Mouse (Mus musculus) cerebellum, adult 9-11 months (tissue): ENCODE measurements at regions not wholly inside any gene's neighbourhood (a gene's known extent, or its start where the extent isn't known, plus 50 kb on each side); places are given as distances from the start of the nearest gene placed in this dataset.

Experiments used
- DNase-seq: peaks from one replicate; pipeline ENCODE4 v3.0.0; 2022

DNA sequence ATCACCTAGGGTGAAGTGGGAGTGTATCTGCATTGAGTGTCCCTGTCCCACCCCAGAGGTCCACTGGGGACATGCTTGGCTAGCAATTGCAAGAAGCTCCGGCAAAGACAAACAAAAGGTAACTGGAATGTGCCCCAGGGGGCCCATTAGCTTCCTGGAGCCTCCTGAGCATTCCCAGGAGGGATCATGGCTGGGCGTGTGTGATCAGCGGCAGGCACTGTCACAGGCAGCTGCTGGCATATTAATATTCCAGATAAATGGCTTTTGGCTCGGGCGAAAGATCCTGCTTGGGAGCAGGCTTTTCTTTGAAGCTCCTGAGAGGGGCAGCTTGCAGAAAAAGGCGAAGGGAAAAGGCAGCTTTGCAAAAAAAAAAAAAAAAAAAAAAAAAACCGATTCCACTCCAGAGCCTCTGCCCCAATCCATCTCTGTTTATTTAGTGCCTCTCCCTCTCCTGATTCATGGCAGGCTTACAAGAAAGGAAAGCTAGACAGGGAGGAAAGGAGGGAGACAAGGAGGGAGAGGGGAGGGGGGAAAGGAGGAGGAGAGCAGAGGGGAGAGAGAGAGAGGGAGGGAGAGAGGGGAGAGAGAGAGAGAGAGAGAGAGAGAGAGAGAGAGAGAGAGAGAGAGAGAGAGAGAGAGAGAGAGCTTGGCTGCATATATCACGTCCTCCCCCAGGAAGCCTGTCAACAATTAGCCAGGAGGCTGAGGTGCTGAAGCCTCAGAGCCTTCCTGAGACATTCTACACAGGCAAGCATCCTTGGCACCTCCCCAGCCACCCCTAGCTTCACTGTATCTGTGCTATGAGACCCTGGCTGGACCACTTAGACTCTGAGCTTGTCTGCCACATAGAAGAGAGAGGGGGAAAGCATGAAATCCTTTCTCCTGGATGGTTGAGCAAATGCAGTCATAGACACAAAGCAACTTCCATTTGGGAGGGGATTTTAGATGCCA lies 443.4 kb upstream of the Zmiz1 start:
- peak; percentile 52 for DNase-seq

DNA sequence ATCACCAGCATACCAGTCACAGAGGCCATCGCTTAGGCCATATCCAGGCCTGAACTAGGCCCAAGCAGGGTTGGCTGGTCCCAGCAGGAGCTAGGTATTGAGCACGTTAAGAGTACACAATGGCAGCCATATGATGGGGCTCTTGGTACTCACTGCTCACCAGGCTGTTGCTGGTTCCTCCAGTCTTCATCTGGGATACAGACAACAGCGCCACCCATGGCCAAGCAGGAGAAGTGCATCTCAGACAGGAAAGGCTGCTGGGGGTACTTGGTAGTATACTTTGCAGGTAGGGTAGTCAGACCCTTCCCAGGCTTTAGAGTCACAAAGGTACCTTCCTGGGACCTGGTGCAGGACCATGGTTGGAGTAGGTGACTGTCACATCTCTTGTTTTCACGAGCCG lies 441.1 kb upstream of the Zmiz1 start:
- DNase-seq, result no peak

DNA sequence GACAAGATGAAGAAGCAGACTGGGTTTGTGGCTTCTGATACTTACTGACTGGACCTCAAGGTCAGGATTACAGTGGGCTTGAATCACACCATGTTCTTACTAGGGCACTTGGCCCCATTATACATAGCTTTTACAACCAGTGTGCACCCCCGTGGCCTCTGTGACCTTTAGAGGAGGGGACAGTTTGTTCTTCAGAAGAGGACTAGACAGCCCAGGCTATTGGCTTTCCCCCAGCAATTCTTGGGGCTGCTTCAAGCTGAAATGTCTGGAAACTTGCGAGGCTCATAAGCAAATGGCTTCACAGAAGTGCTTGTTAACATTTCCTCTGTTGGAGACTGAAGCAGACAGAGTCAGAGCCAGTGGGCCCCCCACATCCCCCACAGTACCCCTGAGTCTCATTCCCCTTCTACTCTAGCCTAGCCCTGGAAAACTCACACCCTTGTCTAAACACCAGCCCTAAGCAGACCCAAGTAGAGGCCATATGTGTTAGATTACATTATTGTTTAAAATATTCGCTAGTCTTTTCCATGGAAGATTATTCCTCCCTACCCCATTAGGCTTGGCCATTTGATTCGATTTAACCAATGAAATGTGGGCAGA lies 439.6 kb upstream of the Zmiz1 start:
- no peak for DNase-seq

DNA sequence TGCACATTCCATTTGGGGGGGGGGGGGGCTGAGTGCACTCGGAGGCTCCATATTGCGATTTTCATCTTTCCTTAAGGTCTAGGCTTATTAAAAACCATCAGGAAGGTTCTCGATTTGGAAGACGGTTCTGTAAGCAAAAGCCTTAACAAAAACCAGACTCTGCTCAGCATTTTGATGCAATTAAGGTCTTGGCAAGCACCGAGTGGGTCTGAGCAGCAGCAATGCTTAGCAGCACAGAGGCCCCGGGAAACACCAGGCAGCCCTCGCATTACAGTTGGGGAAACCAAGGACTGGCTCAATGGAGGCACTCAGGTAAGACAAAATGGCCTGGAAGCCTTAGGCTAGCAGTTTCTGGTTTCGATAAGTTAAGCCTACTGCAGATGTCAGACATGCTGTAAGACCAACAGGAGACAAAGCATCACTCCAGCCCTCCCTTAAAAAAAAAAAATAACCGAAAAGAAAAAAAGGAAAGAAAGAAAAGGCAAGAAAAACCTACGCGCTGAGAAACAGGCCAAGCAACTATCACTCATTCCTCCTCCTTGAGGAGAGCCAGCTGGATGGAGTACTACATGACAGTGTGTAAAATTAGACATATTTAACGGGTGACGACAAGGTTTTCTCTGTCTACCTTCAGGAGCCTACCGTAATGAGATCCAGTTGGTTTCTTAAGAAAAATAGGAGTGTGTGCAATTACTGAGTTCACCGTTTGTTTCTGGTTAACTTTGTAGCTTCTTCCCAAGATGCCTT lies 436.3 kb upstream of the Zmiz1 start:
- DNase-seq, result no peak

DNA sequence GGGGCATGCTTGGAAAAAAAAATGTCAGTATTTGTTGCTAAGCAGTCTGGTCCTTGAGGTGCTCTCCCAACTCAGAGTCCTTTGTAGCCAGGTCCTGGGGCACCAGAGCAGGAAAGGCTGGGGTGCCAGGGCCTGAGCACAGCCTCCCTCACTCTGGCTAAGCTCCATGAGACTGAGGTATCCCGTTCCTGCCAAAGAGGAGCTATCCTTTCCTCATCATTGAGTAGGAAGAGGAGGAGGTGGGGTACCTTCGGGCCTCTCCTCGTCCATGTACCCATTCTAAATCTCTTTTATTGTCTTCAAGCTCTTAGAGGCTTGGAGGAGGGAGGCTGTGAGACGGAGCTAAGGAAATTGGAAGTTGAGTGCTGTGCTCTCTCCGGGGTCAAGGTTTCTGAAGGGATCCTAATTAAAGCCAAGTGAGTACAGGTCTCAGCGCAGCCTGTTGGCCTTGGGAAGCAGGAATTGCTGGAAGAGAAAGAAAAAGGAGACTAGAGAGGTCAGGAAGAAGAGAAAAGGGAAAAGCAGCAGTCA lies 435.6 kb upstream of the Zmiz1 start:
- DNase-seq, result no peak

DNA sequence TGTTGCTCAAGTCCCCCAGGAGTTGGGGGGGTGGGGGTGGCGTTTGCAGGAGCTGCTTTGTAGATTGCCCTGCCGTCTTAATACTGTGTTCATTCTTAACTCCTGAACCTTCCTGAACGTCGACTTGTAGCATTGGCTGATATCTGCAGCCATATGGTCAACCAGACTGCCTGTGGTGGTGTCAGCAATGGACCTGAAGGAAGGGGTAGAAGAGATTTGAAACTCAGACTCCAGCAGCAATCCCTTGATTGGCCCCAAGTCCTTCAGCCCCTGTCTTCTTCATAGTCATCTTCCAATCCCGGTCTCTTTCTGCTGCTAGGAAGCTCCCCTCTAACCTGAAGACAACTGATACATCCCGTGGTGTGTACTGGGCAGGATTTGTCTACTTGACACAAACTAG lies 433.9 kb upstream of the Zmiz1 start:
- peak; percentile 80 for DNase-seq

DNA sequence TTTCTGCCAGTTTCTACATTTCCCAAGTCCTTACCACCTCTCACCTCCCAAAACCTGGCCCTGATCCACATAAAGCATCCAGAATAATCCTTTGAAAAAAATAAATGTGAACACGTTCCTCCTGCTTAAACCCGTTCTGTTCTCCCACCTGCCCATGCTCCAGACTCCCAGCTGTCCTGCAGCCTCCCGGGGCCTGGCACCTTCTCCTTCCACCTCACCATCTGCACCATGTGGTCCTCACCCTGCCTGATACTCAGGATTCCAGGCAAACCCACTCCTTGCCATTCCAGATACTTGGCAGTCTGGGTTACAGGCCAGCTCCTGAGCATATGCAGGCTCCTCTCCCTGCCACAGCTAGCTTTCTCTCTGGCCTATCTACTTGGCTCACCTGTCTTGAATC lies 431.9 kb upstream of the Zmiz1 start:
- DNase-seq, result peak; percentile 86

DNA sequence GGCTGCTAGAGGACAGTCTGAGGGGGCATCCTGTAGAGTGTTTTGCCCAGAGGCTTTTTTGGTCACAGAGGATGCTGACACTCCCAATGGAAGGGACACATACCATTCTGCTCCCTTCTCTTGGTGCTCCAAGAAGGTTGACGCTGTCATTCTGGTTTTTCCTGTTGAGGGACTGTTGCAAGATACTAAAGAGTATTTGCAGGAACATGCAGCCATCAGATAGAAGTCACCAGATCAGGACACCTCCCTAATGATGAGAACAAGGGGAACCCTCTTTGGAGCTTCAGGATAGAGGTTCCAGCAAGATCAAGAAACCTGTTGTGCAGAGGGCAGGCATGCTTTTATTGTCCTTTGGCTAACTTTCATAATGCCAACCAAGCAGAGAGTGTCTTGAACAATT lies 431.1 kb upstream of the Zmiz1 start:
- no peak for DNase-seq

DNA sequence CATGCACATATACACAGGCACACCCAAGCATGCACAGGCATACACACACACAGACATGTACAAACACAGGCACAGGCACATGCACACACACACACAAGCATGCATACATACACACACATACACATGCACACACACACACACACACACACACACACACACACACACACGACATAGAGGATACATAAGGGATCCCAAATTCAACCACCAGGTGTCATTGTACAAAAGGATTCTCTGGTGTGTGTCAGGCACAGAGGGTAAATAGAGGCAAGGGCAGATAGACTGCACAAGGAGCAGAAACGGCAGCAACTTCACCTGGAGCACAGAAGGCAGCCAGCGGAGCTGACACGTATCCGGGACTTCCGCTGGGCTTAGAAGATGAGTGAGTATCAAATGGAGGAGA lies 428.1 kb upstream of the Zmiz1 start:
- no peak for DNase-seq

DNA sequence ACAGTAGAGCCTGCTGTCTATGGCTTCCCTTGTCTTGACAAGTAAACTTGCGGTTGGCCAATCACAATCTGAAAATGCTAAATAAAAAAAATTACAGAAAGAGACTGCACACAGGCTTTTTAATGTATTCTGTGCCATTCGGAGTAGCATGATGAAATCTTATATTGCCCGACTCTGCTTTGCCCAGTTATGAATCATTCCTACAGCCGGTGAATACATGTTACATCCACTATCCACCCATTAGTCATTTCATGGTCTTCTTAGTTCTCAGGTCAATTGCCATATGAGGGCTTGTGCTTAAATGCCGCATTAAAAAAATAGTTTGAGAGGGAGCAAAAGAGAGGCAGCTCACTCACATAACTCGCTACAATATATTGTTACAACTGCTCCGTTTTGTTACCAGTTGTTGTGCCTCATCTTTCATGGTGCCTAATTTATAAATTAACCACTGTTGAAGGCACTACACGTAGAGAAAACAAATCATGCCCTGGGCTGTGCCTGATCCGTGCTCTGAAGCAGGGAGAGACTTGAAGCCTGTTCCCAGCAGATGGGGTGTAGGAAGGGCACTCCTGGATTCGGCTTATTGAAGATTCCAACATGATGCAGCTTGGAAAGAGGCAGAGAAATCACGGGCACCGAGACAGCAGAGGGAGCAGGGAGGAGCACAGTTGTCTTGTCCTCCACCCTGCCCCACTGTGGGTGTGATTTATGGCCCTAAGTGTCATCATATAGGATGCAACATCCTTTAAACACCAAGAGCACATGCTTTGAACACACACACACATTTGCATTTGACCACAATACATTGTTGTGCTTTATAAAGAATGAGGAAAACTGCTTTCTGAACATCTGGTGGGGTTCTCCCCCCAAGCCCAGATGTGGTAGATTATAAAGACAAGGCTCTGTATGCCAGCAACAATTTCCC lies 427.0 kb upstream of the Zmiz1 start:
- DNase-seq, result no peak

DNA sequence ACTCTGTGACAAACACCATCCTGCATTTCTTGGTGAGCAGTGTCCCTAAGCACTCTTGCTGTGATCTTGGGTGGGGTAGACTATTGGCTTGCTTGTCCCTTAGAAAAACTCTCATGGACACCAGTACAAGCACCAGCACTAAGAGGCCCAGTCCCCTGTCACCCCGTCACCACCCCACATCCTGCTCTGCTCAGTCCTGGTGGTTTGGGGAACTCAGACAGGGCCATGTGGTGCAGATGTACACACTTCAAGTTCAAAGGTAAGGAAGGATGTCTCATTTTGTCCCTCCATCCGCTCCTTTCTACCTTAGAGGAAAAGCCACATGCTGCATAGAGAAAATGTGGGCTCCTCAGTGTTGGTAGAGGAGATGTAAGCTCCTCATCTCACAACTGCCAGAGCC lies 426.1 kb upstream of the Zmiz1 start:
- no peak for DNase-seq

DNA sequence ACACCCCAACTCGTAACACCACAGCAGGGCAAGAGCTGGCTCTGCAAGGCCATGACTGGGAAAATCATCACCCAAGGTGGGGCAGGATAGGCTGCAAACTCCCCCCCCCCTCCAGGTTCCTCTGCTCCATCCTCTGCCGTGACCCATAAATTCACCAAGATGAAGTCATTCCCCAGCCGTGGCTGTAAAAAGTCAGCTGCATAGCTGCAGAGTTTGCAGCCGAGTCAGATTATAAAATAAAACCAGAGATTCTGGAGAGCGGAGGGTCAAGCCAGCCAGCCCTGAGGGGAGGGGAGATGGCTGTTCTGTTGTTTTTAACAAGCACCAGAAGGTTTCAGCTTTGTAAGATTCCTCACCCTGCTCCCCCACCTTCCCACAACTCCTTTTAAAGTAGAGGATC lies 416.7 kb upstream of the Zmiz1 start:
- no peak for DNase-seq

DNA sequence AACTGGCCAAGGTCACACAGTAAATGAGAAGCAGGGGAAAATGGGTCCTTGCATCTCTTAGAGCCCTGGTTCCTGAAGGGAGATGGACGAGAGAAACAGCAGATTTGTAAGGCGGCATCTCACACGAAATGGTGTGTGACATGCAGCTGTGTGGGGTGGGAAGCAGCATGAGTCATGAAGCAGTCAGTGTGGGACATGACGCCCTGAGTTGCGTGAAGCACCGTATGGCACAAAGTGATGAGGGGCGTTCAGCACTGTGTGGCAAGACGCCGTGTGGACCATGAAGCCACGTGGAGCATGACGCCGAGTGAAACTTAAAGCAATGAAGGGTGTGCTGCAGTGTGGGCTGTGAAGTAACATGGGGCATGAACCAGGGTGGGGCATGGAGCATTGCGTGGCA lies 414.9 kb upstream of the Zmiz1 start:
- DNase-seq, result no peak

DNA sequence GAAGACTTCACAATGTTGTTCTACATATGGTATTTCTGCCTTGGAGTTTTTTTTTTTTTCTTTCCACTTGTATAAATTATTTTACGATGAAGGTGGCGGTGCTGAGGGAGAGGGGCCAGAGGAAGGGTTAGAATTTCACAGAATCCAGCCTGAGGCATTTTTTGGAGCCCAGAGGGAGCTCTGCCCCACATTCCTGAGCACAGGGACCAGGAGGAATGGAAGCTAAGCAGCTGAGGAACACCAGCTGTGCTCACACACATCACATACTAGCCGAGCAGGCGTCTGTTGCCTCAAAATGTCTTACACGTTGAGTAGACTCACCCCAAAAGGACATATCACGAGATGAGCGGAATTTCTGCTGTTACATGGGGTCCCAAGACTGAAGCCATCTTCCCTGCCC lies 414.1 kb upstream of the Zmiz1 start:
- no peak for DNase-seq

DNA sequence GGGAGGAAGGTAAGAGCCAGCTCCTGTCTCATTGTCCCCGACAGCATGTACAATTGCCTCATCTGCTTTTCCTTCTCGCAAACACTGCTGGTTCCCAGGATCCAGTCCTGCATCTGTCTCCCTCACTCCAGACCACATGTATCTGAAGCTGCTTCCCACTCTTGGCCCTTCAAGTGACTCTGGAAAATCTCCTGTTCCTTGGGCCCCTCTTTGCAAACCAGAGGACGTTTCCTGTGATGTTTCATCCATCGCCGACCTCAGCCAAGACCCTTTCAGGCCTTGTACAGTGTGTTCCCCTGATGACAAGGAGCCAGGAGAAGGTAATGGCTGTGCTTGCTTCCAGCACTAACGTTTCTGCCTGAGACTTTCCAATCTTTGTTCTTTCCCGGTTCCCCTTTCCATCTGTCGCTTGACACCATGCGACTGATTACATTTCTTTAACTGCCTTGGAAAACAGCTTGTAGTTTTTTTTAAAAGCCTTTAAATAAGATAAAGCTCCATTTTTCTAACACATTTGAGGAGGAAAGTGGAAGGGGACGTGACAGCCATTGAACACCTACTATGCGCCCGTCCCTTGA lies 408.2 kb upstream of the Zmiz1 start:
- no peak for DNase-seq

DNA sequence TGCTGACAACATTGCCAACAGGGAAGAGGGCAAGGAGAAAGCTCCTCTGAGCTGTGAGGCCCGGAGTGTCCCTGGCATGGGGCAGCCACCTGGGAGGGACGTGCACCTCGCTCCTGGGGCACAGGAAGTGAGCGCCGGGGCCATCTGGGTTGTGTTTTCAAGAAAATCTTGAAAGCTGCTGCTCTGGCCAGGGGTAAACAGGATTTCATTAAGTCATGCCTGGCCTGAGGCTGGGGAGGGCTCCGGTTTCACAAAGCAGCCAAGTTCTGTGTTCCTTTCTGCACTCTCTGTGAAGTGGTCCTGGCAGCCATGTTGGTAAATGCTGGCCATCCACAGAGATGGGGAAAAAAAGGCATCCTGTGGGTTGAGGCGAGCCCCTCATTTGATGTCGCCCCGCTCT lies 406.8 kb upstream of the Zmiz1 start:
- no peak for DNase-seq

DNA sequence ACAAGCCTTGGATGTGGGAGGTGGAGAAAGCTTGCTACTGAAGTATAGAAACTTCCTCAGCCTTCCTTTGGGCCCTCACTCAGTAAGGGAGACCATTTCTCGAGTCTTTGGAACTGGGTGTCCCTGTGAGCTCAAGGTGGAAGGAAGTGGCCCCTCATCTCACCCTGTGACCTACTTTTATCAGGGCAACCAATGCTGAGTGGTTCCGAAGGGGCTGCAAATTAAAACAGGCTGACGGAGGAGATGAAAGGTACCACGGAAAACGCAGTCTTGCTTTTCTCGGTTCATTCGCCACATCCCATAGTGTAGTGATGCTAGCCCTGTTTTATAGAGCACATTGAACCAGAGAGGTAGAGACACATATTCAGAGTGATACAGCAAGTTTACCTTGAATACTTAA lies 399.6 kb upstream of the Zmiz1 start:
- DNase-seq, result no peak

DNA sequence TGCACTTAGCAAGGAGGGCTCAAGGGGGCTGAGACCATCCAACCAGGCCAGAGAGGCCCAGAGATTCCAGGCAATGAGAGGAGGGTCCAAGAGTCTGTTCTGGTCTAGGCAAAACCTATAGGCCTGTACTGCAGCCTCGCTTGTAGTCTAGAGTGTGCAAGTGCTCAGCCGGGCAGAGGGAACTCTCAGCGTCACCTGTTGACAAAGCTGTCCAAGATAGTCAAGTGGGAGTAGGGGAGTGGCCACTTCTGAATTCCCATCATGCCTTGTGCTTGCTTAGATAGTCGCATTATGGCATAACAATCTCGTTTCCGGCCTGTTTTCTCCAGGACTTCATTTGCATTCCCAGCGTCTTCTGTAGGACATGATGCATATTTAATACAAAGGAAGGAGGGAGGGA lies 398.7 kb upstream of the Zmiz1 start:
- DNase-seq, result no peak

DNA sequence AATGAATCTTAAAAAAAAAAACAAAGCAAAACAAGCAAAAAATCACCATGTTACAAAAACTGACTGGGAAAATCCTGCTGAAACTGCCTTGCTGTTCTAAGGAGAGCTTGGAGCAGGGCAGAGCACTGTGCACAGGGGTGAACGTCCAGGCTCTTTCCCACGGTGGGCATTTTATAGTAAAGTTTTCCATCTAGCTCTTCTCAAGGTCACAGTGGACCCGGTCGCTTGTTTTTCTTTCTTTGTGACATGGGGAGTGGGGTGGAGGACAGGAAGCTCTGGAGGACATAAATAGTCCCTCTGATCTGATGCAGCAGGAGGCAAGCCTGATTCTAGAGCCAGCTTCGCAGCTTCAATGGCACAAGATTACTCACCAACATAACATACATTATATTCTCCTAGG lies 395.9 kb upstream of the Zmiz1 start:
- DNase-seq, result no peak

DNA sequence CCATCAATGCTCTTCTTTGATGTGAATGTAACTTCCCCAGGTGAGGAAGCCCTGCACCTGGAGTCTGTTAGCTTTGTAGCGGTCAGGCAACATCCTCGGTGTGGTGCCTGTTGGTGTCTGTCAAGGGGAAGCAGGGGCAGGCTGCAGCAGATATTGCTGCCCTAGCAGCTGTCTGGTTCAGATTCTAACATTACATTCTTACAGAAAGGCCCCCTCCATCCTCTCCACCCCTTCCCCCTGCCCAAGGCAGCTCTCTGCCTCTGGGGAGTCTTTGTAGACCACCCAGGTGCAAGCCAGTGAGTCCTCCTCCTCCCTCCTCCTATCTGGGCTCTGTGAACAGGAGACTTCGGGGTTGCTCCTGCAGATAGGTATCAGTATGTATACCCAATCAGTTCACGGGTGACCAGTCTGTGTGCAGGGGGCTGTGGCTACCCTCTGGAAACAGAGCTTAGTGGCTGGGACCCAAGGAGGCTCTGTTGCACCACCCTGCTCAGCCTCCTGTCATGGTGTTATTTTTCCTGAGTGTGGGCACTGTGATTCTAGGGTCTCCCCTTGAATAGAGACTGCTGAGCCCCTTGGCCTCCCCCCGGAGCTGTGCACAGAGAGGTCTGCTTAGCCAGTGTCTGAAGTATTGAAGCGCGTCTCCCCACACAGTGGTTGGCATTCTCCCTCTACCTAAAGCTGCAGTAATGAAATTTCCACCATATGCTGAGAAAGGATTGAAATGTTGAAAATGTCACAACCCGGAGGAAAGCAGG lies 394.6 kb upstream of the Zmiz1 start:
- no peak for DNase-seq

DNA sequence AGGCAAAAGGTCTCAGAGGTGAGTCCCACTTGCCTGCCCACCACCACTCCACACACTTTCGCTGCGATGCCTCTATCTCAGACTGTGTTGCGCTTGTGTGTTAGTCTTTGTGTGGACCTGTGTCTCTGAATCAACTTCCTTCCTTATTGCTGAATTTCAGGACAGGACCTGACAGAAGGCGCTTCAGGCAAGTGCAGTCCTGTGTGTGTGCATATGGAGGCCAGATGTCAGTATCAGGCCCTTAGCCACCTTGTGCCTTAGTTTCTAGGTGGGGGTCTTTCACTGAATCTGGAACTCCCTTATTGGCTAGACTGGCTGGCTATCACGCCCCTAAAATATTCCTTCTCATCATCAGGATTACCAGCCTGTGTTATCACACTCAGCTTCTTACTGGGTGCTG lies 391.6 kb upstream of the Zmiz1 start:
- DNase-seq, result no peak
